Mouse (Mus musculus): ENCODE data around the gene Tecr. TPM values are rescaled to one million over a fixed set of nuclear protein-coding genes. Genes with fewer than 3 reads are reported as not detected.

Tecr gene
- total RNA-seq (2021), result 100 to 1,000 TPM; 409 to 723 TPM
- 1,113 and 1,272 TPM in 2 replicates for polyA plus RNA-seq (2012; rRNA removed)
- long read RNA-seq, transcript Tecr-201 (13 exons, 1,158 nt), result major isoform, 374 of 432 reads
- long read RNA-seq, transcript Tecr-203 (12 exons, 1,120 nt), result minor isoform, 26 of 432 reads
- long read RNA-seq, partial matches to known transcripts, result 9 of 432 reads
- long read RNA-seq, other reads (novel, unspliced or antisense), result 21 of 432 reads

DNA sequence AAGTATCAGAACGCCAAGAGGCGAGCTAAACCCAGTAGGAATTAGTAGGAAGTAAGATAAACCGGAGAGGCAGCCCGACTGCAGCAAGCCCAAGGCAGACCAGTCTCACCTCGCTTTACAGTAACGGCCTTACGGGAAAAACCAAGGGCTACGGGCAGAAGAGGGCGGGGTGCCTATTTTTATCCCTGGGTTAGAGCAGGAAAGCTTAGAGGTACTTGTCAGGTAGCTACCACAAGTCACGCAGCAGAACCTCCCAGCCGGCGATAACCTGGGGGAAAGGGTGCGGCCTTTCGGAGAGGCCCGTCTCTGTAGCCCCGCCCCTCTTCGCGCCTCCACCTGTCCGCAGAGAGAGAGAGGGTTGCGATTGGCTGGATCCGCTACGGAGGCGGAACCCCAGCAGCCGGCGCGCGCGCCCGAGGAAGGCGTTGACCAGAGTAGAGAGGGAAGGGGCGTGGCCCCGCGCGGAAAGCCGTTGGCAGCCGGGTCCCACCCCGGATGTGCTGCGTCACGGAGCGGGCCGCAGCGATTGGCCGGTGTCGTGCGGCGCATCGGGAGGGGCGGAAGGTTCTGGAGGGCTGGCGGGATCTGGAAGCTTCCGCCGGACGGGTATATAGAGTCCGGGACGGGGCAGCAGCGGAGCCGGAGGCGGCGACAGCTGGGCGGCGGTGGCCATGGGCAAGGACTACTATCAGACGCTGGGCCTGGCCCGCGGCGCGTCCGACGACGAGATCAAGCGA lies at the start of gene Tecr, which contains the start of gene Dnajb1:
Gene Tecr, minus strand, starts transcription at position 311 of the 737 bp plus-strand sequence.
Gene Dnajb1, plus strand, starts transcription at position 533 of the 737 bp plus-strand sequence.
- DNase-seq, result peak; percentile 100

DNA sequence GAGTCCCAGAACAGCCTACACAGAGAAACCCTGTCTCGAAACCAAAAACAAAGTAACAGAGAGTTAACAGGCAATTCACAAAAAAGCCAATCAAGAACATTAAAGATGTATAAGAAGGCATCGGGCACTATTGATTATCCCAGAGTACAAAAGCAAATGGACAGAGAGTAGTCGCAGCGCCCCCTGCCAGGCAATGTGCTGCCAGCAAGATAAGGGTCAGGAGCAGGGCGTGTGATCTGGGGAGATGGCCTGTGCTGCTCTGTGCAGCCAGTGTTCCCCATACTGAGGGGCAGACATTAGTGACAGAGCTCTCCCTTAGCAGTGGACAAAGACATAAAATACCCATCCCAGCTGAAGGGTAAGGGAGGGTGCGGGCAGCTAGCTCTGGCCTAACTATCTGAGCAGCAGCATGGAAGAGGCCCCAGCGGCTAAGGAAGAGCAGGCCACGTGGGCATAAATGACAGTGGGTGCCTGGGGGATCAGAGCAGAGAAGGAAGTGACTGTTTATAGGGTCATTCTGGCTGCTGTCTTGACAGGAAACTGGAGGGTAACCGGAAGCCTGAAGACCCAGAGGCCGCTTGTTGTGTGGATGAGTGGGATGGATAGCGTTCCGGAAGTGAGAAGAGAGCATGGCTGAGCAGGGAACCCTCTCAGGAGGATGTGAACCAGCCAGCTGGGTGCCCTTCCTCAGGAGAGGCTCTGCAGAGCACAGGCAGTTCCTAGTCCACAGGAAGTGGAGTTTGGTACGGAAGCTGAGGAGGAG lies 48.9 kb upstream of the Tecr start:
- DNase-seq, result peak; percentile 26

DNA sequence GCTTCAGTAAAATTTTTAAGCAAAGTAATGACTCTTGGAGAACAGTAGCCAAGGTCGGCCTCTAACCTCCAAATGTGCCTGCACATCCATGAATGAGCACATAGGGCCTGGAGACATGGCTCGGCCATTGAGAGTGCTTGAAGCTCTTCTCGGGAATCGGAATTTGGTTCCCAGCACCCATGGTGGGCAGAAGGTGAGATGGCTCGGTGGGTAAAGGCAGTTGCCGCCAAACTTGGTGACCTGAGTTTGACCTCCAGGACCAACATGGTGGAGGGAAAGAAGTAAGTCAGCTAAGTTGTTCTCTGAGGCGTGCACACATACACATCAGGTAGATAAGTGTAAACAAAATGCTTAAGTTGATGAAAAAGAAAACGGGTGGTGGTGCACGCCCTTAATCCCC lies 48.3 kb upstream of the Tecr start:
- DNase-seq, result no peak

DNA sequence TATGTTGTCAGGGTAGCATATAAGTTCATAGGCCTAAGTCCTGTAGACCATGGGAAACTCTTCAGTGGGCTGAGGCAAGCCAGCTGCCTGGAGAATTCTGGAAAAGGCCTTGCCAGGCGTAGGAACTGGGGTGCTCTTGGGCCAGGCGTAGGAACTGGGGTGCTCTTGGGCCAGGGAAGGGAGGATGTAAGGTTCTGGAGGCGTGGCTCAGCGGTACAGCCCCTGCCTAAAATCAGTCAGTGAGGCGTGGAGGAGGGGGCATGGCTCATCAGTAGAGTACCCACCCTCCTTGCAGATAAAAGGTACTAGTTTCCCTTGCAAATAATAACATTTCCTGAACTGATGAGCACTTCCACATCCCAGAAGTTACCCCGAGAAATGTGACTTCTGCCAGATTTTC lies 47.0 kb upstream of the Tecr start:
- no peak for DNase-seq

DNA sequence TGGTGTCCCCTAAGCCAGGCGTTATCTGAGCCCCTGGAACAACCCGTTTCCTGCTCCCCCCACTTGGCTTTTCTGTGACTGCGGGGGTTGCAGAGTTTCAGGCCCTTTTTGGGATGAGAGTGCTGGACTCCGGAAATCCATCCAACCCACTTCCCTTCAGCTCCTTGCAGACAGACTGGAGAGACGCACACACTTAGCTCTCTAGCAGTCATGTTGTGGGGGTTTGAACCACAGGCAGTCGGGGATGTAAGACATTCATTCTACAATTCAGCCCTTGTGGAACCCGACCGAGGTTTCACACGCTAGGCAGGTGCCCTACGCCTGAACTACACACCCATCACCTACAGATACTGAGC lies 45.9 kb upstream of the Tecr start:
- no peak for DNase-seq

DNA sequence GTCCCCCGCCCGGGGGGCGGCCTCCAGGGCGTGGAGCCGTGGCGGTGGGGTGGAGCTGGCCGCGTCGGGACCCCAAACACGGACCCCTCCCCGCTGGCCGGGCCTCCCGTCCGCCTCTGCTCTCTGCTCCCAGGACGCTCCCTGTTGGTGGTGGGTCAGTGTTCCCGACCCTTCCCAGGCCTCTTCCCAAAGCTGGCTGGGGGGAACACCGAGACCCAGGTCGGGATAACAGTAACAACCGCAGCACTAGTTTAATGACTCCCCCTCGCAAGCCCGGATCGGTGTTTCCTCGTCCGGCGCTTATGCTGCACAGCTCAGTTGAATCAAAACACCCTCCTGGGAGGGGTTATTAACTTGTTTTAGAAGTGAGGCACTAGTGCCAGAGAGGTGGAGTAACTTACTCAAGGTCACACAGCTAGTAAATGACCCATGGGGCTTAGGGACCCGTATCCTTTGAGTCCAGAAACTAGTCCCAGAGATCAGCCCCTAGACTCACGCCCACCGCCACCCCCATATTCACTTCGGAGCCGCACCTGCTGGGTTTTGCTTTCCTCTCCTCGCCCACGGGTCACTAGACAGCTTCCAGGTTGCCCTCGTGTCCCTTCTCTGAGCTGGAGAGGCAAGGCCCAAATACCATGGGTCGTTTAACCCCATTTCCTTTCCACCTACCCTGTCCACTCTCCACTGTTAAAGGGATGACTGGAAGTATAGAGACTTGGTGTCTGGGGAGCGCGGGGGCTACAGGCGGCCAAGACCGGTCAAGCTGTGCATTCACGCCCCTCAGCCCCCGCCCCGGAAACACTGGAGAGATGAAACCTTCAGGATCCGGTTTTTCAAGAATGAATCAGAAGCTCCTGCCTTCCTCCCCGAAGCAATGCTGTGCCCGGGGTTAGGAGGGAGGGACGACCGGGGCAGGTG lies 45.2 kb upstream of the Tecr start:
- peak; percentile 30 for DNase-seq

DNA sequence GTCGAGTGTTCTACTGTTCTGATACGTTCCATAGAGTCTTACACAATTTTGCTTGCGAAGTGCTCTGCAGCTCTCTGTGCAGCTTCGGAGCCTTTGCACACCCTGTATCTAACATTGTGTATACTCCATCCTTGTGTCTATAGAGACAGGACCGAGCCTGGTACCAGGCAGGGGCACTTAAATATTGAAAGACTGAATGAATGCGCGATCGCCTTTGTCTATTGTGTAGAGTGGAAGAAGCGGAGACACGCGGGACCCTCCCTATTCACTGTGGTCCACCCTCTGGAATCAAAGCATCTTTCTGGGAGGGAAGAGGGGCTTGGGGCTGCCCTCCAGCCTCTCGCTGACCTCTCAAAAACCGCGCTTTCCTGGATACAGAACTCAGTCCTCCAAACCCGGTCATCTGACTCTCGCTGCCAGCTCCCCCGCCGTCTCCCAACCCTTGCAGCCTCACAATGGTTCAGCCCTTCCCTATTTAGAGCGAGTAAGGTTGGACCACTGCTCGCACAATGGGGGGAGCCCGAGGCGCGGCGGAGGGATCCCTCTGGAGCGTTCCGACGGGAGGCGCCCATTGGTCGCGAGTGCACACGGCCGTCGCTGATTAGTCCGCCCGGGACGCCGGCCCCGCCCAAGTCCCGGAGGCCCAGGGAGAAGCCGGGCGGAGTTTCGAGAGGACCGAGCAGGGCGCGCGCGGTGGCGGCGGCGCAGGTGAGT lies 44.4 kb upstream of the Tecr start, which contains the start of gene Gipc1:
Gene Gipc1, plus strand, starts transcription at position 648 of the 714 bp plus-strand sequence.
- peak; percentile 98 for DNase-seq

DNA sequence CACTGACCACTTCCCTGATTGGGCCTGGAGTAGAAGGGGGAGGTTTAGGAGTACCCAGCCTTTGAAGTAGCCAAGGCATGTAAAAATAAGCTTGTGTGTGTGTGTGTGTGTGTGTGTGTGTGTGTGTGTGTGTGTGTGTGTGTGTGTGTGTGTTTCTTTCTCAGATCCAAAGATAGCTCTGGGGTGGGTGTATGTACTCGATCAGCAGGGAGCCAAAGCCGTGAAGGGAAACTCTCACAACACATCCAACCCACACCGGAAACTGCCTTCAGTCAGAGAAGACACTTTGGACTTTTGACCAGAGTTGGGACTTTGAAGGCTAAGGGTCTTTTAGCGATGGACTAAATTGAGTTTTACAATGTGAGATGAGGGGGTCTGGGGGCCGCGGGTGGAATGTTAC lies 41.9 kb upstream of the Tecr start:
- DNase-seq, result no peak

DNA sequence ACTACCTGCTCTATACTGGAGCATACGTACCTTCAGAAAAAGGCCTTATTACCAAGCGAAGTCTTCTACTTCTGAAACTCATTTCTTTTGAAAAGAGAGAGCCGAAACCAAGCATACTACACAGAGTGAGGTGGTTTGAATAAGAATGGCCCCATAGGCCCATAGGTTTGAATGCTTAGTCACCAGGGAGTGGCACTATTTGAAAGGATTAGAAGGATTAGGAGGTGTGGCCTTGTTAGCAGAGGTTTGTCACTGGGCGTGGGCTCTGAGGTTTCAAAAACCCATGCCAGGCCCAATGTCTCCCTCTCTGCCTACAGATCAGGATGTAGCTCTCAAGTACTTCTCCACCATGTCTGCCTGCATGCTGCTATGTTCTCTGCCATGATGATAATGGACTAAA lies 40.3 kb upstream of the Tecr start:
- DNase-seq, result no peak

DNA sequence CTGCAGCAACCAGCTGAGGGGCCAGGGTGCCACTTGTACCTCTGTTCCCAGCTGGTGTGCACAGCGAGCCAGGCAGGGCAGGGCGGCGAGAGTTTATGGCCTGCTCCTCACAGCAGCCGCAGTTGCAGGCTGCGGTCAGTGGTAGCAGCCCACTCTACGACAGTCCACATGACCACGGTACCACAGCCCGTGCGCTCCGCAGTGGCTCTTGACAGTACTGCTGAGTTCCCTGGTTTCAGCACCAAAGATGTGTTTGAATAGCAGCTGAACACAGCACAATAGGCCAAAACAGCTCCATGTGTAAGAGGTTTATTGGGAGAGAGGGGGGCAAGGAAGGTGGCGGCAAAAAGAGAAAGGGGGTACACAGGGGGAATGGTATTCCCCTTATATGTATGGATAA lies 39.7 kb upstream of the Tecr start:
- no peak for DNase-seq

DNA sequence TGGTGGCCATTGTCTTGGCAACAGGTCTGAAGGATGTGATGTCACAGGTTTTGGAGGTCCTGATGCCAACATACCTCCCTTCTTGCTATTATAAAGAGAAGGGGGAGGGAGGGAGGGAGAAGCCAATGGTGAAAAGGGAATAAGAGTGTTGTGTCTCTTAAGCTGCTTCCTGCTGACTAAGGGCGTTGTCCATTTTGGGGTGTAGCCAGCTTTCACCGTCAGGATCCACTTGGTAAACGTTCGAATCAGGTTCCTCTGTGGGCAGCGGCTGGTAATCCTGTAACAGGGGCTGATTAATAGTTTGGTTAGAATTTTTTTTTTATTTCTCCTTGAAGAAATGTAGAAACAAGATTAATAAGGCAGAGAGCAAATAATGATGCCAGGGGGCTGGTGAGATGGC lies 31.9 kb upstream of the Tecr start:
- DNase-seq, result no peak

DNA sequence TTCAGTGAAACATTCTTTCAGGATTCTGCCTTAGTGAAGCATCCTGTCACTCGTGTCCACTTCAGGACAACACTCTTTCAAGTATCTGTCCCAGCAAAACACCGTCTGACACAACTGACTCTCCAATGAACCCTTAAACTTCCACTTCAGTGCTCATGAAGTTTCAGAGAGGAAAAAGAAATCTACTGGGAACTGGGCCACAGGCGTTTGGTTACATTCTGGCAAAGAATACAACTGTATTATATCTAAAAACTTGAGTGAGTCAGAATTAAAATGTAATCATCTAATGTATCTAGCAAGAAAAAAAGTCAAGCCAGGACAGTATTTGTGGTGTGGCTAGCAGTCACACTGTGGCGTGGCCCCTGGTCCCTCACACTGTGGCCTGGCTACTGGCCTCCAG lies 31.1 kb upstream of the Tecr start:
- DNase-seq, result no peak

DNA sequence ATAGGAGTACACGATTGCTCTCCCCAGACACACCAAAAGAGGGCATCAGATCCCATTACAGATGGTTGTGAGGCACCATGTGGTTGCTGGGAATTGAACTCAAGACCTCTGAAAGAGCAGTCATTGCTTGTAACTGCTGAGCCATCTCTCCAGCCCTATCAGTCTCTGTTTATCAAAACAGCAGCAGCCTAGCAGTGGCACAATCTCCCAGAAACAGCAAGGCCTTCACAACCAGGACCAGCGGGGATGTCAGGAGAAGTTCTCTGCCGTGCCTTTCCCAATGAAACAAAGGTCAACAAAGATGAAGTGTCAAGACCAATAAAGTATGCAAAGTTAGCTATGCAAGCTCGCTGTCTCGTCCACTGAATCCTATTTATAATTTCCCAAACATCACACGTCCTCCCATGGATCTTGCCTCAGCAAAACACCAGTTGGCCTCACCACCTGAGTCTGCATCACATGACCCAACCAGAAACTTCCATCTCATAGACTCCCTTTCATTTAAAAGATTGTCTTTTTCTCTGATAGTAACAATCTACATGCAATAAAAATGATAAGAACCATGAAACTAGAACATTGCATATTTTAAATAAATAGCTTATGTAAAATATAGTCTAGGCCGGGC lies 24.4 kb upstream of the Tecr start:
- DNase-seq, result no peak

DNA sequence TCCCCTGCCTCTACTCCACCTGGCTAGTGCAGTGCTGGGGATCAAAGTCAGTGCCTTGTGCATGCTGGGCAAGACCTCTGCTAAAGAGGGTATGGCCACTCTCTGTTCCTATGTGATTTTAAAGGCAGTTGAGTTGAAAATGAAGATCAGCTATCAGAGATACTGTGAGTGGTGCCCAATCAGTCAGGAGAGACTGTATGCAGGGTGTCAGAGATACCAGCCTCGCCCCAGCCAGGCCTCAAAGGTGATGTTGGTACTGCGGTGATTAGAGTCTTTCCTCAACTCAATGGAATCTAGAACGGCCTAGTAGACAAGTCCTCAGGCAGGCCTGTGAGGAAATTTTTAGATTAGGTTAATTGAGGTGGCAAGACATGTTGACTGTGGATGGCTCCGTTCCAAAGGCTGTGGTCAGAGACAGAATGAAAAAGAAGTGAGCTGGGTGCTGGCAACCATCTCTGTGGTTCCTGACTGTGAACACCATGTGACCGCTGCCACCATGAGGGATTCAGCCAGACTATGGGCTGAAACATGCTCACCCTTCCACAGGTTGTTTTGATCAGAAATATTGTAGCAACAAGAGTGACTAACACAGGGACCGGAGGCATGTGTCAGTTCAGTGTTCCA lies 18.0 kb upstream of the Tecr start:
- DNase-seq, result no peak

DNA sequence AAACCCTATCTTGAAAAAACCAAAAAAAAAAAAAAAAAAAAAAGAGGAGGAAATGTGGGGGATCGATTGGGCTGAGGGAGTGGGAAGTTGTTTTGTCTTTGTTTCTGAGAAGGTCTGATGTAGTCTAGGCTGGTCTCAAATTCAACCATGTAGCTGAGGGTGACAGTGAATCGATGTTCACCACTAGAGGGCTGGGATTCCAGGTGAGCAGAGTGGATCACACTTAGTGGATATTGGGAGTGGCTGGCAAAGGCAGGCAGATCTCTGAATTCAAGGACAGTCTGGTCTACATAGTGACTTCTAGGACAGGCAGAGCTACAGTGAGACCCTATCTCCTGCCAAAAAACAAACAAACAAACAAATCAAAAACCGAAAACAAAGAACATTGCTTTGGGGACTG lies 17.0 kb upstream of the Tecr start:
- peak; percentile 40 for DNase-seq

DNA sequence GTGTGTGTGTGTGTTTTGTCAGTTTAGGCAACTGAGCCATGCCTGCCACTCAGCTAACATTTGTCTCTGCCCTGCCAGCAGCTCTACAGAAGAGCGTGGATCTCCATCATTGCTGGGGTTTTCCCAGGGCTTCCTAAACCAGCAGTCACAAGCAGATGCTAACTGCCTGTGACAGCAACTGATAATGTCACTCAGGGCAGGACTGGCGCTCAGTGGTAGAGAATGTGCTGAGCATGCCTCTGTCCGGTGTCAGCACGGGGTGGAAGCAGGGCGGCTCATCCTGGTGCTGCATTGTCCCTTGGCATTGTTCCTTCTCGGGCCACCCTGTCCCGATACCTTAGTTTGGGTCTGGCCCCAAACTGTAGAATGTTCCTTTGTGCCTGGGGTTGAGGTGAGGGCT lies 15.8 kb upstream of the Tecr start:
- no peak for DNase-seq

DNA sequence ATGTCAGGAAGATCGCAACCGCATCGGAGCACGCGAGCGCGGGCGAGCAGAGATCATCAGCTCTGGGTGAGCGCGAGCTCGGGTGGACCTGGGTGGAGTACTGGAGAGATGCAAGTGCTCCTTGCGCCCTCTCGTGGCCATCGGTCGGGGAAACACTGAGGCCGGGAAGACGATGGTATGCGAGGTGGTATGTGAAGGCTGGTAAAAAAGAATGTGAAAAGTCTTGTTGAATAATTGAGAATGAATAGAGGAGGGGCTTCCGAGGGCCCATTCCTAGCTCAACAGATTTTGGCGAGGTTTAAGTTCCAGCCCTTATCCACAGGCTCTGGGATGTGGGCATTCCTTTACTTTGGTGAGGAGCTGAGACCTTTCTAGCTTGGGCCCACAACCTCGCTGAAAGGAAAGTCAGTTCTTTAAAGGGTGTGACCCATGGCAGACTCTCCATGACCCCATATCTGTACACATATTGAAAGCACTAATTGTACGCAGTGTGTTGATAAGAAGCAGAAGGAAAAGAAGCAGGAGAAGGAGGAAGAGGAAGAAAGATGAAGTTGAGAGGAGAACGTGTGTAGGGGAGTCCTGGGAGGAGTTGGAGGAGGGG lies 14.7 kb upstream of the Tecr start:
- peak; percentile 85 for DNase-seq

DNA sequence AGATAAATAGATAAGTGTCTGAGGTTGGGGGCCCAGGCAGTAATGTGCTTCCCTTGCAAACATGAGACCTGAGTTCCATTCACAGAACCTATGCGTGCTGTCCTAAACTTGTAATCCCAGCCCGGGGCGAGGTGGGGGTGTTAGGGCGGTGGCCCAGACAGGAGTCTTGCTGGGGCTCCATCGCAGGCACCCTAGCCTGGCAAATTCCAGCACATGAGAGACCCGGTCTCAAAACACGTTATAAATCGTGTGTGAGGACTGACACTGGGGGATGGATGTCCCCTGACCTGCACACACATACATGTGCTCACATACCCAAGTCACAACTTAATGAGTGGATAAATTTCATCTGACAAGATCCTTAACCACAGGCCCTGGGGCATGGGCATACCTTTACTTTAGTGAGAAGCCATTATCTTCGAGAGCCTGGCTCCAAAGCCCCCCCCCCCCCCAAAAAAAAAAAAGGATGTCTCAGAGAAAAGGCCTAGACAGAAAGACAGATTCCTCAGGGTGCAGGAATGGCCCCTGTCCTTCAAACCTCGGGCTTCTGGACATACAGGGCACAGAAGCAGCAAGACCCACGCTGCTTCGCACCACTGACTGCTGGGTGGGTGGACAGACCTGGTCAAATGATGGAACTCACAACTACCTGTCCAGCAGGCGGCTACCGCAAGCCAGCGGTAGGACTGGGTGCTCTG lies 14.1 kb upstream of the Tecr start:
- DNase-seq, result no peak

DNA sequence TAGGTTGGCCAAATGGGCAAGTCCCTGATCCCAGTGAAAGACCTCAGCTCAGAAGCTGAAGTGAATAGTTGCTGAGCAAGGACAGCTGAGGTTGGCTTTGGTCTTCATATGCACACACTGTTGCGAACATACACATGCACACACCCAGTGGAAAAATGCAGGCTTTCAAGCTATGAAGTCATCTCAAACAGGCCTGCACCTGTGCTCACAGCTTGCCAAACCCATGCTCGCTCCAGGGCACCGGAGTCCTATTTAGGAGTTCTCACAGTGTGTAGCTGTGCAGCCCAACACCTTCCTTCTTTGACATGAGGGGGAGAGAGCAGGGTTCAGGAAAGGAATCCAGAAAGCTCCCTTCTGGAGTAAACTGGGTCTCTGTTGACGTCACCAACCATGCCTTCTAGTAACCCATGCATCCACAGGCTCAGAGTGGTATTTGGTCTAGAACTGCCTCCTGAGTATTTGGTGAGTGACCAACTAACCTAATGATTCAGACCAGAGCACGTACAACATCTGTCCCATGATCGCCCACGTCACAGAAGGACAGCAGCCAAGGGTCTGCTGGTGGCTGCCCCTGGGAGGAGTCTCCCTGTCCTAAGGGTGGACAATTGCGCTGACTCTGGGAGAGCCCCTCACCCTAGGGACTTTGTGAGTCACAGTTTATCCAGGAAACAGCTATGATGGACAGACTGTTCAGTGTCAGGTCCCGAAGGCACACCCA lies 12.0 kb upstream of the Tecr start:
- DNase-seq, result no peak
